Mouse (Mus musculus) liver, adult (tissue): ENCODE results near the gene Serpinb1c.

Experiments used
- GATA4 ChIP-seq: IDR thresholded peaks from 2 replicates; pipeline ENCODE4 v1.6.1; 2014; ENCODE audit warnings: mild to moderate bottlenecking, low read length; ENCODE audit not compliant: insufficient replicate concordance

Serpinb1c gene

GRCm38 (mm10) chr13:32867030-32867429 is 31.0 kb downstream of the Serpinb1c start:
- no peak for TF ChIP-seq GATA4

- TF ChIP-seq GATA4, result no peak
Measured at GRCm38 (mm10) chr13:32866484-32866883, 31.5 kb downstream of the Serpinb1c start.

- TF ChIP-seq GATA4, result no peak
Measured at GRCm38 (mm10) chr13:32865591-32865990, 32.4 kb downstream of the Serpinb1c start.

- TF ChIP-seq GATA4, result no peak
Measured at GRCm38 (mm10) chr13:32863456-32863855, 34.6 kb downstream of the Serpinb1c start.

GRCm38 (mm10) chr13:32860821-32861220 is 37.2 kb downstream of the Serpinb1c start:
- TF ChIP-seq GATA4, result no peak

GRCm38 (mm10) chr13:32853073-32853472 is 44.9 kb downstream of the Serpinb1c start:
- TF ChIP-seq GATA4, result no peak

DNA sequence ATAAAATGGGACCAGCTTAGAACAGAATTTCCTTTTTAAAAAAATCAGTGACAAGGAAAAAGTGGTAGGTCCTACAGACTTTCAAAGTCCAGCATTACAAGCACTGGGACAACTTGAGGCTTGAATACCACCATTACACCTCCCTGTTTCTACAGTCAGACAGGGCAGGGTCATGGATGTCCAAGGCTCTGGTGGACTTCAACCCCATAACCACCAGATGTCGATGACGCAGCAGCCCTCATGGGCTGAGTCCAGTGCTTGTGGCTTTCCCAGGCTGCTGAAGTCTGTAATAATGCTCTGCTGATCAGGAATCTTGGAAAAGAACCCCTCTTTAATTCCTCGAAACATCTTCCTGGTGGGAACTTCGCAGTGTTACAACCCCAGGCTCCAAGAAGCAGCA is 45.5 kb downstream of the Serpinb1c start:
- TF ChIP-seq GATA4, result no peak

DNA sequence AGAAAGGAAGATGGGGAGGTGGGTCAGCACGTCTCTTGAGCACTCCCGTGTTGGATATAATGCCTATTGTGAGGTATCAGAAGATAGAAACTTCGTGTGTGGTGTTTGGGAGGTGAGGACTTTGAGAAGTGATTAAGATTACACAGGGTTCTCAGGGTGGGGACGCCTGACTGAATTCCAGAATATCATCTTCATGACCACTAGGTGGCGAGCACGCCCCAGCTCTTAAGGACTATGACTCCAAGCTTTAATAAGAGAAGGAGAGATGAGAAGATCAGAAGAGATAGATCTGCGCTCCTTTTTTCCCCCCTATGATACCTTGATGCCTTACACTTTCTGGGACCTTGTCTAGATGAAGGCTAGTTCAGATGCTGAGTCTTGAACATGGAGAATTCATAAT is 46.0 kb downstream of the Serpinb1c start:
- TF ChIP-seq GATA4, result no peak

GRCm38 (mm10) chr13:32850668-32851404 is 47.2 kb downstream of the Serpinb1c start, which contains the start of gene Serpinb1a:
Gene Serpinb1a (minus strand): TSS chr13:32851185.
- TF ChIP-seq GATA4, result no peak

DNA sequence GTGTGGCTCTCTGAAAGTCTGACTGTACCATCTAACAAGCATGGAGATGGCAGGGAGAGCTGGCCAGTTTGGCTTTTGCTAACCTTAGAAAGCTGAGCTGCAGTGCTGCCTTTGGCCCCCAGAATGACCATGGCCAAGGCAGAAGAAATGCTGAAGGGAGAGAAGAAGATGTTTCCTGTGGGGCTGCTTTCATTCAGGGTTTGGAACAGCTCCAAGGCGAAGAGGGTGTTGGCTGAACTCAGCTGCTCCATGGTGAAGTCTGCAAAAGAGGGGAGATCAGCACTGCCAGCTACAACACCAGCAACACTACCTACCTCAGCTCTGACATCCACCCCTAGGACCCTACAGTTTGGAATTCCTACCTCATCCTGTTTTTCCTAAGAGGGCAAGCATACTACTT is 47.9 kb downstream of the Serpinb1c start:
- no peak for TF ChIP-seq GATA4

GRCm38 (mm10) chr13:32849531-32850123 is 48.4 kb downstream of the Serpinb1c start:
- TF ChIP-seq GATA4, result no peak

GRCm38 (mm10) chr13:32849092-32849491 is 48.9 kb downstream of the Serpinb1c start:
- TF ChIP-seq GATA4, result no peak

GRCm38 (mm10) chr13:32846221-32846620 is 51.8 kb downstream of the Serpinb1c start:
- no peak for TF ChIP-seq GATA4

- TF ChIP-seq GATA4, result no peak
Measured at GRCm38 (mm10) chr13:32841349-32841748, 56.7 kb downstream of the Serpinb1c start.

GRCm38 (mm10) chr13:32839314-32839713 is 58.7 kb downstream of the Serpinb1c start:
- no peak for TF ChIP-seq GATA4

- no peak for TF ChIP-seq GATA4
Measured at GRCm38 (mm10) chr13:32834513-32834912, 63.5 kb downstream of the Serpinb1c start.

DNA sequence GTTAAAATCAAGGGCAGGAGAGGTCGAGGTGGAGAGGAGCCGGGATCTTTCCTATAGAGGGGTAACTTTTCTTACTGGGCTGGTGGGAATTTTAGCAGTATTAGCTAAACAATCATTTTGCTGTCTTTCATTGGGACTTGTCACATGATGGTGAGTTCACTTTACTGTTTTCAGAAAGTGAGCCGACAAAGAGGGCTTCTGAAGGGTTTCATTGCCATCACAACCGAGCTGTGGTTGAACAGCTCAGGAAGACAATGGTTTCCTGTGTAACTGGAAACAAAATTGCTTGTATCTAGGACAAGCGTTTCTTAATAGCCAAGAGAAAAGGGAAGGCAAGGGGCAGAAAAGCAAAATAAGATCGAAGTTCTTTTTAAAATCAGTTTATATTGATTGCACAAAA is 64.8 kb downstream of the Serpinb1c start:
- no peak for TF ChIP-seq GATA4
